Mouse (Mus musculus): ENCODE data around the gene Map6.
"Not testable (repeated sequence)": the region's sequence is repeated elsewhere in the genome, so short reads cannot be mapped to it uniquely, and the experiment has no call there.

The Map6 gene

DNA sequence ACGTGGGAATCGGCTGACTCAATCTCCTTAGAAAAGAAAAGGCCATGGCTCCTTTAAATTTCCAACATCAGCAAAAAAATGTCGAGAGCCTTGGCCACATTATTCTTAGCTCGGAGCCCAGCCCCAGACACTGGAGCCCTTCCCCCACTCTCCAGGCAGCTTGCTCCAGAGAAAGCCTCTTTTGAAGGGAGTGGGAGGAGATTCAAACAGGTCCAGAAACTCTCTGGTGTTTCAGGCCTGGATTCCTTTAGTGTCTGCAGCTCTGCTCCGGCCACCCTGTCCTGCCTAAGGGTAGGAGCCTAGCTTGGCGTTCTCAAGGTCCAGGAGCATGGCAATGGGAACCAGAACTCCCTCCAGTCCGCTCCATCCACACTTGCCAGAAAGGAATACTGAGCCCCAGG is 88.5 kb downstream of the Map6 start:
- peak; percentile 68 for DNase-seq (ENCODE audit: low spot score)

GRCm38 (mm10) chr7:99356244-99356930 is 89.1 kb downstream of the Map6 start:
- peak; percentile 39 for DNase-seq (ENCODE audit: low spot score)

DNA sequence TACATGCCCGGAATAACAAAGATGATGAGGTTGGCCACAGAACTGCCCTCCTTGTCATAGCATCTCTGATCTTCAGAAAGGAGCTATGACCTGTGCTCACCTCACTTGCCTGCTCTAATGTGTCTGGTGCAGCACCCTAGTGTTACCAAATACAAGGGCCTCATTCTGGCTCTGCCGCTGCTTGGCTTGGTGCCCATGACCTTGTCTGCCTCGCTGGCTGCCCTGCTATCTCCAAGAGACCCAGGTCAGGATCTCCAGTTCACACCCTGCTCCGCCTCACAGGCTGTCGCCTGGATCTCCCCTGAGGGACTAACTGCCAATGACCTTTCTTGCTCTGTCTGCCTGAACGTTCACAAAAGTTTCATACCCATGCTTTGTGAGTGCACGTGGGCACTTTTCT is 90.0 kb downstream of the Map6 start:
- peak; percentile 47 for DNase-seq (ENCODE audit: low spot score)

GRCm38 (mm10) chr7:99358371-99358770 is 91.1 kb downstream of the Map6 start:
- DNase-seq (ENCODE audit: low spot score) = no peak

- peak; percentile 60 for DNase-seq (ENCODE audit: low spot score)
These were observed 93.0 kb downstream of the Map6 start for GRCm38 (mm10) chr7:99360021-99360802.

- DNase-seq (ENCODE audit: low spot score) = no peak
These were observed 93.7 kb downstream of the Map6 start for GRCm38 (mm10) chr7:99360803-99361414.

- no peak for DNase-seq (ENCODE audit: low spot score)
These were observed 94.9 kb downstream of the Map6 start for GRCm38 (mm10) chr7:99362137-99362536.

- peak; percentile 64 for DNase-seq (ENCODE audit: low spot score)
These were observed 97.8 kb downstream of the Map6 start for GRCm38 (mm10) chr7:99365069-99365468.

GRCm38 (mm10) chr7:99366716-99367115 is 99.5 kb downstream of the Map6 start:
- DNase-seq (ENCODE audit: low spot score) = no peak

DNA sequence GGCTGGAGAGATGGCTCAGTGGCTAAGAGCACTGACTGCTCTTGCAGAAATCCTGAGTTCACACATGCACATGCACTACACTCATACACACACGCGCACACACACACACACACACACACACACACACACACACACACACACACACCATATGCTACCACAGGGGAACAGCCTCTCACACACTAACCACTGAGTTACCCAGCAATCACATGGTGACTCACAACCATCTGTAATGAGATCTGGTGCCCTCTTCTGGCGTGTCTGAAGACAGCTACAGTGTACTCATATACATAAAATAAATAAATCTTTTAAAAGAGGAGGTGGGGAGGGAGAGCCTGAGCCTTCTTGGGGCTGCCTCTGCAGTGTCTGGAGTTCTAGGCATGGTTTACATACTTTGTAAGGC is 107.1 kb downstream of the Map6 start:
- DNase-seq (ENCODE audit: low spot score) = not testable (repeated sequence)

GRCm38 (mm10) chr7:99375455-99375854 is 108.2 kb downstream of the Map6 start:
- peak; percentile 79 for DNase-seq (ENCODE audit: low spot score)

GRCm38 (mm10) chr7:99378870-99379269 is 111.6 kb downstream of the Map6 start:
- no peak for DNase-seq (ENCODE audit: low spot score)

- no peak for DNase-seq (ENCODE audit: low spot score)
These were observed 113.4 kb downstream of the Map6 start for GRCm38 (mm10) chr7:99380491-99381213.

- DNase-seq (ENCODE audit: low spot score) = peak; percentile 100
These were observed 114.2 kb downstream of the Map6 start, which contains the start of gene Gdpd5 for GRCm38 (mm10) chr7:99381214-99382087. TSS of gene Gdpd5 (plus strand) at chr7:99381414.

- DNase-seq (ENCODE audit: low spot score) = no peak
These were observed 115.1 kb downstream of the Map6 start for GRCm38 (mm10) chr7:99382088-99383000.

GRCm38 (mm10) chr7:99383246-99383645 is 116.0 kb downstream of the Map6 start:
- no peak for DNase-seq (ENCODE audit: low spot score)

GRCm38 (mm10) chr7:99384101-99384611 is 116.9 kb downstream of the Map6 start:
- DNase-seq (ENCODE audit: low spot score) = no peak

GRCm38 (mm10) chr7:99386030-99386429 is 118.8 kb downstream of the Map6 start:
- no peak for DNase-seq (ENCODE audit: low spot score)

All from ovary, postnatal 14 days (tissue).